Mouse (Mus musculus): ENCODE data around the gene Nell2.
"Not testable (repeated sequence)": the region's sequence is repeated elsewhere in the genome, so short reads cannot be mapped to it uniquely, and the experiment has no call there.

The Nell2 gene

DNA sequence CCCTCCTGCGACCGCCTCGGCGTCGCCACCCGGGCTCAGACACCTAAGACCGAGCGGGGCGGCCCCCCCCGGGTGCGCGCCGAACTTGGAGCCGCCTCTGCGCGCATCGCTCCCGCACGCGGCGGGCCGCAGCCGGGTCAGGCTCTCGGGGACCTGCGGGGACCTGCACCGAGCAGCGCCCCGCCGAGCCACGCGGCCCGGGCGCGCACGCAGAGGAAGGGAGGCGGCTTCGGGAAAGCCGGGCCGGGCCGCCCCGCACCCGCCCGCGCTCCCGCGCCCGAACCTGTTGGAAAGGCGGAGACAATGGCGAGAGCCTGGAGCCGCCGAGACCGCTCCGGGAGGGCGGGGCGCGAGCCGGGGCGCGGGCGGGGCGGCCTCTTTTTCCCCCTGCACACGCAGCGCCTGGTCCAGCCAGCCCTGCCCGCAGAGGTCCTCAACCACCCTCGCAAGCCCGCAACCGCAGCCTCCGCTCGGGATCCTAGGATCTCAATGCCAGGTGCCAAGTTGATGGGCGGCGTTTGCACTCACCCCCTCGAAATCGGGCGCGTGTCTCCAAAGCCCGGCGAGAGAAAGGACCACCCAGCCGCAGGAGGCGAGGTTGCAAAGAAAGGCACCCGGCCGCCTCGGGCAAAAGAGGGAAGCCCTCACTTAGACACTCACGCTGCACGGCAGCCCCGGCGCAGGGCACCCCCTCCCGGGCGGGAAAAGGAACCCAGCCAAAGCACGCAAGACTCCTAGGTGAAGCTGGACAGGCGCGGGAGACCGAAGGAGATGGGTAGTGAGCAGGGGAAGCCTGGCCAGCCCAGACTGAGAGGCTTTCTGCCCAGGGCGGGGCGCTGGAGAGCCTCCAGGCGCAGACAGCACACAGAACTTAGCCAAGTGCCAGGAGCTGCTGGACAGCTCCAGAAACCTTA lies at the start of gene Nell2:
TSS of gene Nell2 (minus strand) at position 612 of the 914 bp plus-strand sequence.
- peak; percentile 73 for DNase-seq (ENCODE audit: low read depth, low spot score)

- peak; percentile 80 for DNase-seq (ENCODE audit: low read depth, low spot score)
Observed at GRCm38 (mm10) chr15:95574661-95575060, 46.3 kb upstream of the Nell2 start.

DNA sequence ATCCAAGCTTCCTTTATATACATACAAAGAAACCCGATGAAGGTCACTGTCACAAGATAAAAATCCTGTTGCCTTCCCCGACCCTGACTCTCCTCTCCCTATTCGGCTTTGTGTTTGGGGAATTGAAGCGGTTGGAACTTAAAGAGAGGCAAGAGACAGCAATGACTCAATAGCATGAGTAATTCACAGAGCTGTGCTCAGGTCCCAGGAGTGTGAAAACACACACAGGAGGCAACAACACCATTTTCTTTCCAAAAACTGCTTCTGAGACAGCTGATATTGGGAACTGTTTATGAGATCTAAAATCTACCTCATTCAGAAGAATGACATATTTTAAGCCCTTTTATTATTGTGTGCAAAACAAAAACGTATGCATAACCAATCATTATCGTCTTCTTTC lies 41.2 kb upstream of the Nell2 start:
- DNase-seq (ENCODE audit: low read depth, low spot score), result no peak

GRCm38 (mm10) chr15:95565160-95565559 lies 36.8 kb upstream of the Nell2 start:
- no peak for DNase-seq (ENCODE audit: low read depth, low spot score)

DNA sequence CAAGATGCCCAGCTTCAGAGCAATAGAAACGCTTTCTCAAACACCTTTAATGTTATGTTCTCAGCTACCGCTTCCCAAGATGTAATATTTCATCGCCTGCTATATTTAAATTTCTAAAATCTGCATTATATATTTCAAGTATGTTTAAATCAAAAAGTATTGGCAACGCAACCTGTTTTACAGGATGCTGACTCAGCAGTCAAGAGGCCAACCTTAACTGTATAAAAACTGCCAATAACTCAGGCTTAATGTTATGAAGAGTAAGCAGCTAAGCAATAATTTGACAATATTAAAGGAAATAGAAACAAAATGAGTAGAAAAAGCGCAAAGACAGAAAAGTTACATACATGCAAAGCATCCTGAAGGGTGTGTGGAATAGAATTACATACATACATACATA lies 32.9 kb upstream of the Nell2 start:
- no peak for DNase-seq (ENCODE audit: low read depth, low spot score)

GRCm38 (mm10) chr15:95550011-95550410 lies 21.7 kb upstream of the Nell2 start:
- DNase-seq (ENCODE audit: low read depth, low spot score), result no peak

- no peak for DNase-seq (ENCODE audit: low read depth, low spot score)
Observed at GRCm38 (mm10) chr15:95542632-95543031, 14.3 kb upstream of the Nell2 start.

DNA sequence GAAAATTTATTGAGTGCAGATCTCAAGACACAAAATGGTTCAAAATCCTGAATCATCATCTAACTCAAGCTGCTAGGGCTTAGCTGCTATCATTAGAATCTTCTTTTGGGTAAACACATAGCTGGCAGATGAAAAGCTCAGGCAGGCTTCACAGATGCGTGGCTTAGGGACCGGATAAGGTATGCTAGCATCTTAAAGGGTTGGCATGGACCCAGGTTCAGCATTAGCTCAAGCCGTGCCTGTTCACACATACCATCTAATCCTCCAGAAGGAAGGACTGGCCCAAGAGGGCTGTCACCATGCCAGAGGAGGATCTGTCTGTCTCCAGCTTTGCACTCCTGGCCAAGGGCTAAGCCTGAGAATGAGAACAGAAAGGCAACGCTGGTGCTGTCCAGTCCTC lies 8.4 kb upstream of the Nell2 start:
- no peak for DNase-seq (ENCODE audit: low read depth, low spot score)

DNA sequence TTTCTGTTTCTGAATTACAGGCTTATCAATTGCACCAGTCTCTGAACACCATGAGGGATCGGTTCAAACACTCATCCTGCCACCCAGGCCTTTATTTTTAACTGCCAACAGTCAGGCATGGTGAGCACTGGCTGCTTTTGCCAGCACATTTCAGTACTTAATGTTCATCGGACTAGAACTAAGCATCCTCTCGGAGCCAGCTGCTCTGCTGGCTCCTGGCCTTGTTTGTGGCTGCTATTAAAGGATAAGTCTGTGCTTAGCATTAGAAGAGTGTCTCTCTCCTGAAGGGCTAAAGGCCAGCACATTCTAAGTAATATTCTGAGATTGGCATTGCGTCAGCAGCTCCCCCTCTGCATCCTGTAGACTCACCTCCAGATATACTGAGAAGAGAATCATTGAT lies 7.9 kb upstream of the Nell2 start:
- DNase-seq (ENCODE audit: low read depth, low spot score), result no peak

DNA sequence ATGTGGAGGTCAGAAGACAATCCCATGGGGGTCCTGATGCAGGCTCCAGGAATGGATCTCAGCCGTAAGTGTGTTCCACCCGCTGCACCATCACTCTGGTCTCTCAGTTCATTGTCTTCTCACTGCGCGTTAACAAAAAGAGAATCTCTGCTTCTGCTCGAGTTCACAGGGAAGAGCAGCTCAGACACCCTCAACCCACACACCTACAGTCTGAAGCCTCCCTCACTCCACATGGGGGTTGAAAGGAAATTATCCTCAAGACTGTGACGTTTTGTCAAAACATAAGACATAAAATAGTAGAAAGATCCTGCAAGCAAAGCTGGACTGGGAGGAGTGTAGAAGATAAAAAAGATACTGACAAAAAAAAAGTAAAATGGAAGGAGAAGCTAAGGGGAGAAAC lies 6.3 kb upstream of the Nell2 start:
- DNase-seq (ENCODE audit: low read depth, low spot score), result no peak

- DNase-seq (ENCODE audit: low read depth, low spot score), result peak; percentile 15
Observed at GRCm38 (mm10) chr15:95527461-95527947, 855 bp downstream of the Nell2 start.

GRCm38 (mm10) chr15:95526626-95527411 lies 1.5 kb downstream of the Nell2 start:
- DNase-seq (ENCODE audit: low read depth, low spot score), result peak; percentile 65

GRCm38 (mm10) chr15:95525997-95526396 lies 2.4 kb downstream of the Nell2 start:
- peak; percentile 63 for DNase-seq (ENCODE audit: low read depth, low spot score)

DNA sequence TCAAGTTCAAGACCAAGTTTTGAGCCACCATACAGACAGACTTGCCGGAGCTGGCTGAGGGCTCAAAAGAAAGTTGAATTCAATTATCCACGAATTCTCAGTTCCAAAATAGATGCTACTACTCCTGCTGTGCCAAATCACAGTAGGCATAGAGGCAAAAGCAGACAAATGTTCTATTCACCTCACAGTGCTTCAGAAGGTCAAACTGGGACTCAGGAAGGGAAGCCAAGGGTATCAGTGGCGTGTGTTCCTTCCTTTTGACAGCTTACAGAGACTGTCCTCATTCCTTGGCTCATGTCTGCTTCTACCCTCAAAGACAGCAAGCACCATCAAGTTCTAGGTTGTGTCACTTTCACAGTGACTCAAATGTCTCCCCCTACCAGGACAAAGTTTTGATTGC lies 10.2 kb downstream of the Nell2 start:
- no peak for DNase-seq (ENCODE audit: low read depth, low spot score)

GRCm38 (mm10) chr15:95513306-95513705 lies 15.1 kb downstream of the Nell2 start:
- DNase-seq (ENCODE audit: low read depth, low spot score), result not testable (repeated sequence)

GRCm38 (mm10) chr15:95495666-95496065 lies 32.7 kb downstream of the Nell2 start:
- no peak for DNase-seq (ENCODE audit: low read depth, low spot score)

DNA sequence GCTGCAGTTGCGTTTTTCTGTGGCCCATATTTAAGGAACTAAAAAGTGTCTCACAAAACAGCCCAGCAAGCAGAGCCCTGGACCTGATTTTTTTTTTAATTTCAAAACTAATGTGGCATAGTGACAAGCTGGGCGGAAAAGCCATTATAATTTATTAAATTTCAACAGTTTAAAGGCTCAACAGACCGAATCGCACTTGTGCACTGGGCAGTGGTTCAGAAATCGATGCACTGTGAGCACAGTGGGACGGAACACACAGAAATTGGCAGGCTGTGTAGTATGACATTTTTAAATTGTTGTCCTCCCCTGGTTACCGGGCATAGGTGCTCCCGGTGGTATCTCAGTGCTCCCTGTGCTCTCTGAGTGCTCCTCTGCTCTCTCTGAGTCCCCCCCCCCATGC lies 33.2 kb downstream of the Nell2 start:
- DNase-seq (ENCODE audit: low read depth, low spot score), result no peak

- DNase-seq (ENCODE audit: low read depth, low spot score), result no peak
Observed at GRCm38 (mm10) chr15:95492201-95492600, 36.2 kb downstream of the Nell2 start.

DNA sequence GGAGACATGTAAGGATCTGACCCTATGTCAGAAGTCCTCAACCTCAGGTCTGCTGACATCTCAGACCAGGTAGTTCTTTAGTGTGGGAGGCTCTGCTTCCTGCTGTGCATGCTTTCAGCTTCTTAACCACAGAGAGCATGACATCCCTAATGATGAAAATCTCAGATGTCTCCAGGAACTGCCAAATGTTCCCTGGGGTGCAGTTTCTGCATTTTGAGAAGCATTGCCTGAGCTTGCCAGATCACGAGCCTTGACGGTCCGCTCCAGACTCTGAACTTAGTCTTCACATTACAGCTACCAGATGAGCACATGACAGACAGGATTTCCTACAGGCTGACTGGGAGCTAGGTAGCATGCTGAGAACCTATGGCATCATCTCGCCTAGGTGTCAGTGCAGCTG lies 39.2 kb downstream of the Nell2 start:
- DNase-seq (ENCODE audit: low read depth, low spot score), result peak; percentile 50

DNA sequence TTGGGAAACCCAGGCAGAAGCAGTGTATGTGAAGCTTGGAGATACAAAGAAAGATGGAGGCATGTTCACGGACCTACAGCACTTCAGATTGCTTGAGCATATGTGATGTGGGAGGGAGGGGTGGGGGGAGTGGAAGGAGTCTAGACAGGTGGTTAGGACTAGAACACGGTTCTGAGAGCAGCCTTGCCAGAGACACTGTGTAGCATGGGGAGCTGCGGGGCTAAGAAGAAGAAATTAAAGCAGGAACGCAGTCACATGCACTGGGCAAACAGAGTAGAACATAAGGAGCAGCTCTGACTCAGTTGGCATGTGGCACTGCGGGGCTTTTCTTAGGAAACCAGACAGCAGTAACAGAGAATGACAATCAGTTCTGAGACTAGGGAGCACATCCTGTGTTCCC lies 40.4 kb downstream of the Nell2 start:
- DNase-seq (ENCODE audit: low read depth, low spot score), result no peak

DNA sequence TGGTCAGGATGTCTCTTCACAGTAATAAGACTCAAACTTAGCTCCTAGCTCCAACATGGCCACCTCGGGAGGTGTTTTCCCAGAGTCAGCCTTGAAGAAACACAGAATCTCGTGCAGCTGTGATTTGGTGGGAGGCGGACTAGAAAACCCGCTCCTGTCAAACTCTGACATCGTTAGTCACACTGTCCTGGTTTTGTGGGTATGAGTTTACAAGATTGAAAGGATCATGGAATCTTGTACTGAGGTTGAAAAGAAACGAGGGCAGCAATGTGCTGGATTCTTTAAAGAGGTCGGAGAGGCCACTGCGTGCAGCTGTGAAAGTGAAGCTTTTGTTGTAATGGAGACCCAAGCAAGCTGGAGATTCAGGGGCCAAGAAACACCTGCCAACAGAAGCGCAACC lies 46.4 kb downstream of the Nell2 start:
- DNase-seq (ENCODE audit: low read depth, low spot score), result no peak

GRCm38 (mm10) chr15:95481585-95481984 lies 46.8 kb downstream of the Nell2 start:
- no peak for DNase-seq (ENCODE audit: low read depth, low spot score)

GRCm38 (mm10) chr15:95476440-95476839 lies 51.9 kb downstream of the Nell2 start:
- no peak for DNase-seq (ENCODE audit: low read depth, low spot score)
